Mouse (Mus musculus) CH12.LX (cell line): ENCODE results near the gene Rreb1. TPM values are rescaled to one million over a fixed set of nuclear protein-coding genes. Genes with fewer than 3 reads are reported as not detected.

Experiments
- DNase-seq: peaks from one replicate; pipeline ENCODE4 v3.0.0-alpha.2; 2013; ENCODE audit errors: extremely low read depth
- H3K27ac ChIP-seq: 2 replicates; pipeline ENCODE4 v1.5.1; 2012; ENCODE audit warnings: low read depth, mild to moderate bottlenecking, control low read depth, moderate library complexity; ENCODE audit not compliant: insufficient read depth
- H3K27me3 ChIP-seq: replicated peaks from 2 replicates; pipeline ENCODE3; 2012; ENCODE audit warnings: inconsistent platforms
- H3K36me3 ChIP-seq, 2 experiments: replicated peaks in 1 of 2; 2 replicates each; pipeline versions ENCODE3 to v1.6.1; 2012; ENCODE audit warnings: inconsistent platforms in 1 of 2, low read length in 1 of 2, mild to moderate bottlenecking in 1 of 2, mixed read lengths in 1 of 2, moderate library complexity in 1 of 2; ENCODE audit not compliant: control insufficient read depth in 1 of 2, insufficient read depth in 1 of 2
- H3K4me1 ChIP-seq, 2 experiments: 2 replicates each; pipeline ENCODE4 v1.6.1; 2012; ENCODE audit warnings: inconsistent platforms in 1 of 2, moderate library complexity in 1 of 2; ENCODE audit not compliant: insufficient read depth in 2 of 2, control insufficient read depth in 1 of 2
- H3K4me2 ChIP-seq: 2 replicates; pipeline ENCODE4 v1.6.1; 2012; ENCODE audit warnings: low read depth, mild to moderate bottlenecking, control low read depth; ENCODE audit not compliant: poor library complexity, insufficient read depth, severe bottlenecking
- H3K4me3 ChIP-seq, 3 experiments: fragments of 150-350 bp in 1 of 3; sonication (generic) in 1 of 3; replicated peaks in 1 of 3; 2 replicates each; pipeline versions ENCODE3 to v1.5.1; 2011 to 2012; ENCODE audit warnings: low read depth in 2 of 3, low read length in 2 of 3, mild to moderate bottlenecking in 2 of 3, moderate library complexity in 2 of 3, control low read depth in 1 of 3, improper control_type of control experiment in 1 of 3, inconsistent platforms in 1 of 3, mixed read lengths in 1 of 3; ENCODE audit not compliant: poor library complexity in 1 of 3
- H3K79me2 ChIP-seq: replicated peaks from 2 replicates; pipeline ENCODE4 v1.6.1; 2012; ENCODE audit warnings: mild to moderate bottlenecking, moderate library complexity; ENCODE audit not compliant: control insufficient read depth, poor library complexity, insufficient read depth, severe bottlenecking; ENCODE audit errors: extremely low read depth
- H3K9ac ChIP-seq: 2 replicates; pipeline ENCODE4 v1.6.1; 2012; ENCODE audit warnings: low read depth, mild to moderate bottlenecking, control low read depth, moderate library complexity; ENCODE audit not compliant: insufficient read depth
- H3K9me3 ChIP-seq: replicated peaks from 2 replicates; pipeline ENCODE3; 2012; ENCODE audit warnings: low read length, inconsistent platforms, mixed read lengths
- BHLHE40 ChIP-seq: IDR thresholded peaks from 2 replicates; pipeline ENCODE4 v1.6.1; 2011; ENCODE audit warnings: mild to moderate bottlenecking, low read depth, low read length, improper control_type of control experiment
- CHD1 ChIP-seq: IDR thresholded peaks from 2 replicates; pipeline ENCODE4 v1.6.1; 2012; ENCODE audit warnings: low read depth, low read length, improper control_type of control experiment, inconsistent platforms
- CTCF ChIP-seq, 2 experiments: IDR thresholded peaks in 1 of 2; conservative IDR thresholded peaks in 1 of 2; 2 replicates each; pipeline ENCODE4 v1.5.1; 2011 to 2012; ENCODE audit warnings: low read depth in 2 of 2, low read length in 2 of 2, improper control_type of control experiment in 1 of 2, inconsistent platforms in 1 of 2, mild to moderate bottlenecking in 1 of 2, moderate library complexity in 1 of 2
- E2F4 ChIP-seq: IDR thresholded peaks from 2 replicates; pipeline ENCODE4 v1.6.1; 2011; ENCODE audit warnings: low read depth, low read length, improper control_type of control experiment; ENCODE audit not compliant: insufficient replicate concordance
- ELF1 ChIP-seq: IDR thresholded peaks from 2 replicates; pipeline ENCODE4 v1.6.1; 2014; ENCODE audit warnings: low read depth, mild to moderate bottlenecking, inconsistent platforms, low read length, improper control_type of control experiment
- EP300 ChIP-seq: IDR thresholded peaks from 2 replicates; pipeline ENCODE4 v1.6.1; 2011; ENCODE audit warnings: low read length, improper control_type of control experiment
- ETS1 ChIP-seq: conservative IDR thresholded peaks from 2 replicates; pipeline ENCODE4 v1.6.1; 2012; ENCODE audit warnings: low read depth, mild to moderate bottlenecking, inconsistent platforms, low read length, improper control_type of control experiment, moderate library complexity
- GABPA ChIP-seq: IDR thresholded peaks from 2 replicates; pipeline ENCODE4 v1.6.1; 2012; ENCODE audit warnings: low read depth, low read length, improper control_type of control experiment, inconsistent platforms; ENCODE audit not compliant: insufficient replicate concordance
- JUN ChIP-seq: IDR thresholded peaks from 2 replicates; pipeline ENCODE4 v1.6.1; 2011; ENCODE audit warnings: low read depth, mild to moderate bottlenecking, low read length, improper control_type of control experiment, moderate library complexity; ENCODE audit not compliant: insufficient read depth
- JUND ChIP-seq: conservative IDR thresholded peaks from 2 replicates; pipeline ENCODE4 v1.6.1; 2011; ENCODE audit warnings: low read depth, low read length, improper control_type of control experiment
- KAT2A ChIP-seq: IDR thresholded peaks from 2 replicates; pipeline ENCODE4 v1.6.1; 2012; ENCODE audit warnings: low read length, improper control_type of control experiment, inconsistent platforms; ENCODE audit not compliant: insufficient replicate concordance
- MAX ChIP-seq: IDR thresholded peaks from 2 replicates; pipeline ENCODE4 v1.6.1; 2011; ENCODE audit warnings: low read length, improper control_type of control experiment
- MAZ ChIP-seq: IDR thresholded peaks from 2 replicates; pipeline ENCODE4 v1.6.1; 2012; ENCODE audit warnings: low read depth, mild to moderate bottlenecking, inconsistent platforms, low read length, improper control_type of control experiment, moderate library complexity
- MEF2A ChIP-seq: IDR thresholded peaks from 2 replicates; pipeline ENCODE4 v1.6.1; 2014; ENCODE audit warnings: low read depth, mild to moderate bottlenecking, inconsistent platforms, low read length, improper control_type of control experiment, borderline replicate concordance
- MYC ChIP-seq: IDR thresholded peaks from 2 replicates; pipeline ENCODE4 v1.6.1; 2011; ENCODE audit warnings: low read depth, mild to moderate bottlenecking, improper control_type of control experiment, low read length
- NELFE ChIP-seq: IDR thresholded peaks from 2 replicates; pipeline ENCODE4 v1.6.1; 2011; ENCODE audit warnings: low read depth, low read length, improper control_type of control experiment
- NRF1 ChIP-seq: IDR thresholded peaks from 2 replicates; pipeline ENCODE4 v1.6.1; 2014; ENCODE audit warnings: low read depth, mild to moderate bottlenecking, inconsistent platforms, low read length, improper control_type of control experiment, moderate library complexity
- PAX5 ChIP-seq: IDR thresholded peaks from 2 replicates; pipeline ENCODE4 v1.6.1; 2012; ENCODE audit warnings: low read length, inconsistent platforms, mixed read lengths
- POLR2A ChIP-seq: IDR thresholded peaks from 2 replicates; pipeline ENCODE4 v1.6.1; 2011; ENCODE audit warnings: low read depth, mild to moderate bottlenecking, improper control_type of control experiment, low read length
- RAD21 ChIP-seq: IDR thresholded peaks from 2 replicates; pipeline ENCODE4 v1.6.1; 2011; ENCODE audit warnings: low read depth, mild to moderate bottlenecking, low read length, improper control_type of control experiment, moderate library complexity
- SMC3 ChIP-seq: IDR thresholded peaks from 2 replicates; pipeline ENCODE4 v1.6.1; 2011; ENCODE audit warnings: low read depth, low read length, improper control_type of control experiment
- TBP ChIP-seq: conservative IDR thresholded peaks from 2 replicates; pipeline ENCODE4 v1.6.1; 2011; ENCODE audit warnings: low read depth, low read length, improper control_type of control experiment
- TCF12 ChIP-seq: IDR thresholded peaks from 2 replicates; pipeline ENCODE4 v1.6.1; 2014; ENCODE audit warnings: low read depth, mild to moderate bottlenecking, inconsistent platforms, low read length, improper control_type of control experiment
- UBTF ChIP-seq: IDR thresholded peaks from 2 replicates; pipeline ENCODE4 v1.6.1; 2012; ENCODE audit warnings: low read depth, mild to moderate bottlenecking, inconsistent platforms, low read length, improper control_type of control experiment, moderate library complexity
- USF1 ChIP-seq: IDR thresholded peaks from 2 replicates; pipeline ENCODE4 v1.6.1; 2014; ENCODE audit warnings: low read depth, mild to moderate bottlenecking, inconsistent platforms, low read length, improper control_type of control experiment
- USF2 ChIP-seq: conservative IDR thresholded peaks from 2 replicates; pipeline ENCODE4 v1.6.1; 2011; ENCODE audit warnings: low read depth, low read length, improper control_type of control experiment
- ZC3H11A ChIP-seq: IDR thresholded peaks from 2 replicates; pipeline ENCODE4 v1.6.1; 2012; ENCODE audit warnings: low read depth, mild to moderate bottlenecking, inconsistent platforms, low read length, improper control_type of control experiment
- ZKSCAN1 ChIP-seq: IDR thresholded peaks from 2 replicates; pipeline ENCODE4 v1.6.1; 2012; ENCODE audit warnings: low read depth, inconsistent platforms, low read length, improper control_type of control experiment, borderline replicate concordance
- ZMIZ1 ChIP-seq: IDR thresholded peaks from 2 replicates; pipeline ENCODE4 v1.6.1; 2012; ENCODE audit warnings: low read depth, mild to moderate bottlenecking, inconsistent platforms, low read length, improper control_type of control experiment
- ZNF384 ChIP-seq: IDR thresholded peaks from 2 replicates; pipeline ENCODE4 v1.6.1; 2012; ENCODE audit warnings: low read depth, low read length, improper control_type of control experiment, inconsistent platforms
- dilution Hi-C: fragments of 300-500 bp; cut with MboI; formaldehyde crosslinking; loops from 2 replicates; pipeline ENCODE4 v1.14.3; 2020; ENCODE audit warnings: low sequenced_read_pairs; ENCODE audit not compliant: extremely low pct_unique_long_range_greater_than_20kb, extremely low pct_ligation_motif_present
- in situ Hi-C: fragments of 300-500 bp; cut with MboI; formaldehyde crosslinking; loops from 3 replicates; pipeline ENCODE4 v1.14.3; 2019; ENCODE audit warnings: low sequenced_read_pairs, low pct_ligation_motif_present, low pct_unique_long_range_greater_than_20kb, mixed read lengths
- polyA plus RNA-seq: library from polyadenylated mRNA; unstranded; fragments of >175 nt; gene quantifications from 2 replicates; pipeline ENCODE4 v1.2.1, GENCODE M21; 2012; ENCODE audit warnings: low read depth; ENCODE audit not compliant: insufficient read length
- total RNA-seq, 2 experiments: library from RNA; depleted of rRNA; stranded (reverse); fragments of 300-350 nt in 1 of 2; fragments of >200 nt in 1 of 2; gene quantifications; 2 replicates each; pipeline ENCODE4 v1.2.3; 2012 to 2014

The Rreb1 gene
- total and polyA plus RNA-seq, 3 experiments: 1.0 to 10.2 (median 5.3) TPM

- no peak for DNase-seq
- Histone ChIP-seq H3K9ac (no peak overlapping the region), H3K79me2 (no peaks in the 10 kb centered on the region), H3K27ac (no peak overlapping the region), H3K27me3 (no peaks in the 10 kb centered on the region), H3K4me2 (no peak overlapping the region), H3K4me3 (no peak overlapping the region), H3K9me3 (no peaks in the 10 kb centered on the region), H3K4me1 (peaks cover 14 to 34% of the 10 kb centered on the region in 2 experiments), H3K36me3 (peaks cover 25 to 70% of the 10 kb centered on the region in 2 experiments)
- dilution Hi-C loops: no loop called here
- in situ Hi-C loops: no loop called here
- TF ChIP-seq POLR2A: no peak
Observed at GRCm38 (mm10) chr13:37943466-37943865, 165.3 kb downstream of the Rreb1 start.

GRCm38 (mm10) chr13:37944306-37944705 lies 166.1 kb downstream of the Rreb1 start:
- no peak overlapping the region for H3K9ac ChIP-seq
- dilution Hi-C loops (no loop called here), in situ Hi-C loops (no loop called here)
- H3K36me3 ChIP-seq: peaks cover 31 to 79% of the 10 kb centered on the region in 2 experiments
- H3K79me2 ChIP-seq: no peaks in the 10 kb centered on the region
- H3K4me3 ChIP-seq: no peak overlapping the region
- peaks cover 14 to 34% of the 10 kb centered on the region in 2 experiments for H3K4me1 ChIP-seq
- H3K9me3 ChIP-seq: no peaks in the 10 kb centered on the region
- no peak for DNase-seq
- no peaks in the 10 kb centered on the region for H3K27me3 ChIP-seq
- no peak overlapping the region for H3K4me2 ChIP-seq
- TF ChIP-seq MYC (0 out of 2 replicates have a peak, but pooled peaks have one; percentile 21), JUN (no peak), E2F4 (no peak), ETS1 (no peak), ZMIZ1 (no peak), BHLHE40 (no peak), MAZ (no peak), ZKSCAN1 (no peak), NRF1 (no peak), NELFE (no peak), SMC3 (peak; percentile 86), KAT2A (no peak), ELF1 (no peak), CTCF (conservative IDR thresholded peaks at IDR 0.05 in 1 of 2, IDR thresholded peaks at IDR 0.05 in 1 of 2; ENCODE audit: low read depth in 2 of 2, low read length in 2 of 2) (peak; percentile 28 to 85; a peak in 3 of 4 replicates), USF1 (no peak), PAX5 (no peak), ZNF384 (no peak), RAD21 (peak; percentile 89), USF2 (no peak), POLR2A (no peak), CHD1 (no peak), GABPA (no peak), UBTF (no peak), MEF2A (no peak), ZC3H11A (peak; percentile 72), TCF12 (no peak), EP300 (no peak), JUND (no peak), TBP (no peak), MAX (no peak)
- H3K27ac ChIP-seq: no peak overlapping the region
